Mouse (Mus musculus) cortical plate, adult 2 months (tissue): Measurements from ENCODE around the gene Cic.
"Not testable (repeated sequence)": the region's sequence is repeated elsewhere in the genome, so short reads cannot be mapped to it uniquely, and the experiment has no call there.

ENCODE experiments used
- CTCF ChIP-seq: fragments of 200-500 bp; IDR thresholded peaks from 2 replicates; pipeline ENCODE4 v1.5.1; 2011; ENCODE audit warnings: mild to moderate bottlenecking, control low read depth, low read length; ENCODE audit not compliant: insufficient read depth; ENCODE audit errors: extremely low read depth
- POLR2A ChIP-seq: fragments of 200-500 bp; IDR thresholded peaks from 2 replicates; pipeline ENCODE4 v1.6.1; 2011; ENCODE audit warnings: mild to moderate bottlenecking, low read length, control low read depth; ENCODE audit not compliant: insufficient read depth; ENCODE audit errors: extremely low read depth

- not testable (repeated sequence) for TF ChIP-seq POLR2A, CTCF
These were observed 1.8 kb upstream of the Cic start for GRCm38 (mm10) chr7:25265743-25266142.
